Mouse (Mus musculus): ENCODE data around the gene Arl6ip5. TPM values are rescaled to one million over a fixed set of nuclear protein-coding genes. Genes with fewer than 3 reads are reported as not detected.

The Arl6ip5 gene
- total RNA-seq, 2 experiments from 2014 or later = 125 to 130 TPM

DNA sequence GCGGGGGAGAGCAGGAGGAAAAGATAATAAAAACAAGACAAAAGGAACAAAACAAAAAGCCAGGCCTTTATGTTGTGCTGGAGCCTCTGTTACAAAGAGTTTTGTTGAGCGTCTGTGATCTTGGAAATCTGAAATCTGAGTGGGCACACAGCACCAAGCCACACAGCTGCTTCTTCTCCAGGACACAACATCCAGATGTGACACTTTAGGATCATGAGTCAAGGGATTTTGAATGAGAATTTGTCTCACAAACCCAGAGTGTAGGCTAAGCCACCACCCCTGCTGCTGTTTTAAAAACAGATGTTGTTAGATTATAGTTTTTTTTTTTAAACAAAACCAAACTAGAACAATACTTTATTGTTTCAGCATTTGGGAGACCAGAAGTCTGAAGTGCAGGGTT is 61.9 kb downstream of the Arl6ip5 start:
- DNase-seq = no peak

DNA sequence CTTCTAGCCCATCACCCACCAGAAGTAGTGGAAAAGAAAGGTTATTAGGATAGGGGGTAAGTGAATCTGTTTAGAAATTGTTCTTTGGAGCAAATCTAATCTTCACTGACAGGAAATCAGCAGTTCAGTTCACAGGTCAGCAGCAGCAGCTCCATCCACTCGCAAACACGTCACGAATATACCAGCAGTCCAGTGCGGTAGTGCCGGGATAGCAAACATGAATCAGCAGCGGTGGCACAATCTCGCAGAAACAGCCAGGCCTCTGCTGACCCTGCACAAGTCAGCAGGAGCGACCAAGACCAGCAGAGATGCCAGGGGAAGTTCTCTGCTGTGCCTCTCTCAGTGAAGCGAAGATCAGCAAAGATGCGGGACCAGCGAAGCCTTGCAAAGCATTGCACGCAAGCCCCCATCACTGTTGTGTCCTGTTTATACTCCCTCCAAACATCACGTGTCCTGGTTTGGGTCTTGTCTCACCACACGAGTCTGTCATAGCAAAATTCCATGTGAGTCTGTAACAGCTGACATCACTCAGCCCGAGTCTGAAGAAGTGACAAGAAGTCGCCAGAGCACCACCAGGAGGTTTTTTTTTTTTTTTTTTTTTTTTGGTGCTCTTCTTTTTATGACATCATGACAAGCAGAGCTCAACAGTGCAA is 62.7 kb downstream of the Arl6ip5 start:
- peak in 1 of 2 experiments; percentile 43 for DNase-seq

DNA sequence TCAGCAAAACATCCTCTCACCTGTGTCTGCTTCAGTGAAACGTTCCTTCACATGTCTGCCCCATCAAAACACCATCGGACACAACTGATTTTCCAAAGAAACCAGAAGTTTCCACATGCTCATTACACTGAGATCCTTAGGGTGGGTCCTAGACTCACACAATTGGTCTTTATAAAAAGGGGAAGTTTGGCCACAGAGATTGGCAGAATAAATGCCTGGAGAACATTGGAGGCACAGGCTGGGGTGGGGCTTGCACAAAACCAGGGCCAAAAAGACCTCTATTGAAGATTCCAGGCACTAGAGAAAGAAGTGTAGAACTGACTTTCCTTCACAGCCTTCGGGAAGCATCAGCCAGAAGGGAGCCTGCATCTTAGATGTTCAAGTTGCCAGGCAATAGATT is 63.3 kb downstream of the Arl6ip5 start:
- no peak for DNase-seq

DNA sequence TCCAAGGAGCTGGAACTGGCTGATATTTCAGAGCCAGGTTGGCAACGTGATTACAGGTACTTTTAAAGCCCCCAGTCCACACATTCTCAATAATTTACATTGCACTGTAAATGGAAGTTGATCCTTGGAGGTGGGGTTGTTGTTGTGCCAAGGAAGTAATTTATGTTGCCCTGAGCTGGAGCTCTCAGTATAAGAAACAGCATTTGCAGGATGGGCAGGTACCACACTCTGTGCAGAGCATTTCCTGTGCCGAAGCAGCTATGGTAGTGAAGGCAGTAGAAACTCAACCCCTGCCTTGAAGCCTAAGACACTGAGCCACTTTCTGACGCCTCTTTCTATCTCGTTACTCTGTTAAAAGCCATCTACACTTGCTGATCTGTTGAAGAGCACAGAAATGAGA is 65.3 kb downstream of the Arl6ip5 start:
- no peak for DNase-seq

DNA sequence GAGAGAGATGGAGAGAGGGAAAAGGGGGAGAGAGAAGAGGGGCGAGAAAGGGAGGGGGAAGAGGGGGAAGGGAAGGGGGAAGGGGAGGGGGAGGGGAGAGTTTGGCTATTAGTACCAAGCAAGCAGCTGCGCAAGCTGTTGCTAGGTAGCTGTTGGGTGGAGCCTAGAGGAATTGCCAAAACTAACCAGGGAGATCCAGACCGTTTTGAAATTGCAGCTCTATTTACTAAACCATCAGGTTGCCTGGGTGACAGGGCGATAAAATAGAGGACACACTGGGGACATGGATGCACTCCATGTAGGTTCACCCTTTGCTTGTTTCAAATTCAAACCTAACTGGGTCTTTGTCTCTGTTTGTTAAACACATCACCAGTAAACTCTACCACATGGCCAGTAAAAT is 65.9 kb downstream of the Arl6ip5 start:
- peak; percentile 84 for DNase-seq

DNA sequence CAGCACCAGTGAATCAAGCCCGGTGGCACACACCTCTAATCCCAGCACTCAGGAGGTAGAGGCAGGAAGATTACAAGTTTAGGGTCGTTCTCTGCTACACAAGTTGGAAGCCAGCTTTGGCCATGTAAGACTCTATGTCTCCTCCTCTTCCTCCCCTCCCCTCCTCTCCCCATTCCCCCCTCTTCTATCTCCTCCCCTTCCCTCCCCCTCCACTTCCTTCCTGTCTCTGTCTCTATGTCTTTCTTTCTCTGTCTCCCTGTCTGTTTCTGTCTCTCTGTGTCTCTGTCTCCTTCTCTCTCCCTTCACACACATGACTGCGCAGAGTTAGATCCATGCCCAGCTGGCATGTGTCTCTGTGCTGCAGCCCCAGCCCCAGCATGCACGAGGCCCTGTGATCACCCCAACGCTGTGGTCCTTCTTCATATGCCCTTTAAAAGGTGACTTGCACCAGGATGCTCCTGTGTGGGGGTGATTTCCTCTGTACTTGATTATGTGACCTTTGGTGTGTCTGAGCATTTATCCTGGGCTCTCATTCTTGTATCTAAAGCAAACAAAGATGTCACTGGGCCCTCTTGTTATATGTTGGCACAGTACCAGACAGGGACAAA is 66.5 kb downstream of the Arl6ip5 start:
- DNase-seq = no peak

DNA sequence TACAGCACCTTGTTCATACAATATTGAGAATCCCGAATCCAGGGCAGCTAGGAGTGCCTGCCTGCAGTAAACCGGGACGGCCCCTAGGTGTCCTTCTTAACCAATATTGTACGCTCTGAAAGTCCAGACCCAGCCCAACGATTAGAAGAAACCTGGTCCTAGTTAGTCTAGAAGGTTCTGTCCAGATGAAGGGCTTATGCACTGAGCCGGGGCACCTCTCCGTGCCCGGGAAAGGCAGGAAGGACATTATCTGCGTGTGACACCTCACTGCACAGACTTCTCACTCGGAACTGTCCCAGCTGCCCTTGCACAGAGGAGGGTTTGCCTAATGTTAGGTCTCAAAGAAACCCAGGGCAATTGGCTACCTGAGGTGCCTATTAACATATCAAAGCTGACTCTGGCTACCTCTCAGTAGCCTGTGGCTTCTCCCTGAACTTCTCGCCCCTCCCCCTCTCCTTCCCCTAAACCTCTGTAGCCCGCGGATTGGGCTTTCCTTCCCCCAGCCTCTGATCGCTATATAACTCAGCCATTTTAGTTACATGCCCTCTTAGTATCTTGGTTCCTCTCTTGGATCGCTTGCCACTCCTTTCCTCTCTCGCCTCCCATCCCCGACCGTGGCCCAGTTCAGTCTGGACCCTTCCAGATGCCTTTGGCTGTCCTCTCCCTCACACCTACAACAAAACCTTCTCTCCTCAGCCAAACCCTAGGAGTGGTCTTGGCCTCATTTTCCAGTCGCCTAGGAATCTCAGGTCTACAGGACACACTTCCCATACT is 67.7 kb downstream of the Arl6ip5 start:
- DNase-seq = peak; percentile 88 to 92

DNA sequence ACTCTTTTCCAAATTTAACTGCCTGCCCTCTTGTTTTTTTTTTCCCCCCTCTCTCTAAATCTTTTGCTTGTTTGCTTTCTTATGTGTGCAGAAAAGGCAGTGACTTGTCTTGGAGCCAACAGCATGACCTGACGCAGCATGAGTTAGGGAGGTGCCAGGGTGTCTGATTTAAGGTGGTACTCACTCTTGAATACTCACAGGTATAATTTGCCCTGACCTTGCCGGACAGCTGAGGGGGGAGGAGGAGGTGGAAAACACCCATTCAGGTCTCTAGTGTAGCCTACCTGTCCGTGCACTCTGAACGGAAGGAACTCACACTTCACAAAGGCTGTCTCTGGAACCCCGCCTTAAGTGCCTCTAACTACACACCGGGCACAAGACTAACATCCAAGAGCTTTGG is 68.4 kb downstream of the Arl6ip5 start:
- DNase-seq = peak; percentile 54 to 67

Other genes with a start within 250 kb of the Arl6ip5 start
- not detected for gene Fam19a4, start 150.3 kb upstream of the Arl6ip5 start, total RNA-seq (2021)
- 10 to 100 TPM; 12.8 TPM for gene Eogt, start 61.5 kb upstream of the Arl6ip5 start, total RNA-seq (2021)
- 10 to 100 TPM; 38.2 to 40.5 TPM for gene Tmf1, start 31.6 kb upstream of the Arl6ip5 start, total RNA-seq (2021)
- gene Uba3, start 5.0 kb upstream of the Arl6ip5 start, total RNA-seq (2021) = 10 to 100 TPM; 55.0 to 62.2 TPM
- gene Lmod3, start 42.1 kb downstream of the Arl6ip5 start, total RNA-seq (2021) = 10 to 100 TPM; 58.1 to 67.1 TPM